Mouse (Mus musculus): ENCODE measurements around the gene Mcf2l. TPM values are rescaled to one million over a fixed set of nuclear protein-coding genes. Genes with fewer than 3 reads are reported as not detected.

Gene Mcf2l
- total RNA-seq, 2 experiments from 2014 or later, result 23.7 to 57.8 TPM

DNA sequence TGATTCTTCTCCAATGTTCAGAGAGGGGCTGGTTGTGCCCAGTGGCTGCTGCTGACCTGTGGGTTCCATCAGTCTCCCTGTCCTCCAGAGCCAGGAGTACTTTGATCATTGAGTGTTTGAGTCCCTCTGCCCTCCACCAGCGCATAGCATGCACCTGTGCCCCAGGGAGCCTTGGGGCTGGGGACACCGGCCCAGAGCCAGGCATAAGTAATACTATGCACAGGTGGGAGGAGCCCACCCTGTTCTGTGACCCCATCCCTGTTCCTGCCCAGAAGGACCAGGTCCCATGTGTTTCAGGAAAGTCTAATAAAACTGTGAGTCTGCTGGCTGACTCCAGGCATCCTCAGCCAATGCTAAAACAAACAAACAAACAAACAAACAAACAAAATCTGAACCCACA lies 104.7 kb downstream of the Mcf2l start:
- intact Hi-C loops (cut with DNase I; ENCODE audit: low total_unique reads), result no loop called here
- DNase-seq, result no peak

DNA sequence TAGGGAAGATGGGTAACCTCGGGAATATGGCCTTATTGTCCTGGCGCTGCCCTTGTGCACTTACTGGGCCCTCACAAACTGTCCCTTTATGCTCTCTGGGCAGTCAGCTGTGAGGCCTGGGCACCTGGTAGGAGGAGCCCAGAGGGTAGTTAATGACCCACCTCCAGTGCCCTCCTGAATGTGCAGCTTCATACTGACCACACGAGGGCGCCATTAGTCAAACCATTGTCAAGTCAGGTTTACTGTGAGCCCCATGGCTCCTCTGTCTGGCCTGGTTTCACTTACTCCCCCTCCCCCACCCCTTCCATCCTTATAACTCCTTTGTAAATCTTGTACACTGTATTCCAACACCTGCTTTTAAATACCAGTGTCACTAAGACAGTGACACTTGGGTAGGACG lies 105.1 kb downstream of the Mcf2l start:
- peak; percentile 60 for DNase-seq
- intact Hi-C loops (cut with DNase I; ENCODE audit: low total_unique reads), result no loop called here

DNA sequence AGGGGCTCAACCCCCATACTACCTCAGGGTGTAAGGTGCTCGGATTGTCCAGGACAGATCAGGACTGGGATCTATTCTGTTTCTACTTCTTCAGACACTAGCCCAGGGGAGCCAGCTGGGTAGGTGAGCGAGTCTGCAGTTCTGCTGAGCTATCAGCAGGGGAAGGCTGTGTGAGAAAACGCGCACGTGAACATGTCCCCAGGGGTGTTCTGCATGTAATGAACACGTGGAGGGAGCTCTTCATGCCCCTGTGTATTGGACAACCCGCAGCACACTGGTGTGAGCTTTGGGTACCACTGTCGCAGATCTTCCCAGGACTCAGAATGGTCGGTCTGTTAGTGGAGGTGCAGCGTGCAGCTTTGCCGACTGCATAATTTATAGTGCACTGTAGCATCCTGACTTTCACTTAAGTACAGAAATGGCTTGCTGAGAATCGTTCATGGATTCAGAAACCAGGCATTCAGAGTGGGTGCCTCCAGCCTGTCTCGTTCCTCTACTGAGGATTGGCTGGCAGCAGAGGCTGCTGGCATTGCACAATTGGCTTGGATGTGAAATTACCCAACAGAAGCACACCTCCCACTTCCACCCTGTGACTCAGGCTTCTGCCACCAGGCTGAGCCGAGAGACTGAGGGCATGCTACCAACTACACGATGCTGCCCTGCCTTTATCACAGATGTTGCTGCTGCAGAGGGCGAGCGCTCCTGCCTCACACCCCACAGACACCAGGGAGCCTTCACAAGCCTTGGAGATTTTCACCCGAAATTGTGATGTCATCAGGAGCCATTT lies 110.3 kb downstream of the Mcf2l start:
- DNase-seq, result no peak
- intact Hi-C loops (cut with DNase I; ENCODE audit: low total_unique reads), result loop anchor here (5.0 kb wide), 2 partner anchors 118 to 228 kb away; no protein-coding TSS in a partner anchor

DNA sequence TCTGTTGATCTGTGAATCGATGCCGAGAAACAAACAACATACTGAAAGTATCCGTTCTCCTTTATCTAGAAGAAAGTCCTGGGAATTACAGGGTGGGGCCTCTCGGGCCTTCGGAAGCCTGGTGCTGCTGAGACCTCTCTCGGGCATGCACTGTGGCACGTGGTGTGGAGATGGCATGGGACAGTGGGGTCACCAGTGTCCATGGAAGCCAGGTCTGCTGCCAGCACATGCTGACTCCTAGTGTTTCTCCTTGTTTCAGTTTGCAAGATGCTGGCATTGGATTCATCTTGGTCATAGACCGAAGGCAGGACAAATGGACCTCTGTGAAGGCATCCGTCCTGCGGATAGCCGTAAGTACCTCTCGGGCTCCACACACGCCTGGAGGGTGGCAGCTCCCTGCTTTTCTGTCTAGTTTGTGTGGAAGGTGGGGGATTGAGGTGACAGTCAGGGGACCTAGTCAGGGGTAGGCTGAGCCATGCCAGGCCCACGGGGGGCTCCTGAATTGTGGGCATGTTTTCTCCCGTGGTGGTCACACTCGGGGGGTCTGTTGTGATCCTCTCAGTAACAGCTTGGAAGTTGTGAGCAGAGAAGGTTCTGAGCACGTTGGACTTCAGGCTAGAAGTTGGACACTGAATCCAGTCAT lies 111.1 kb downstream of the Mcf2l start:
- no peak for DNase-seq
- intact Hi-C loops (cut with DNase I; ENCODE audit: low total_unique reads), result loop anchor here (5.0 kb wide), 2 partner anchors 118 to 228 kb away; no protein-coding TSS in a partner anchor

DNA sequence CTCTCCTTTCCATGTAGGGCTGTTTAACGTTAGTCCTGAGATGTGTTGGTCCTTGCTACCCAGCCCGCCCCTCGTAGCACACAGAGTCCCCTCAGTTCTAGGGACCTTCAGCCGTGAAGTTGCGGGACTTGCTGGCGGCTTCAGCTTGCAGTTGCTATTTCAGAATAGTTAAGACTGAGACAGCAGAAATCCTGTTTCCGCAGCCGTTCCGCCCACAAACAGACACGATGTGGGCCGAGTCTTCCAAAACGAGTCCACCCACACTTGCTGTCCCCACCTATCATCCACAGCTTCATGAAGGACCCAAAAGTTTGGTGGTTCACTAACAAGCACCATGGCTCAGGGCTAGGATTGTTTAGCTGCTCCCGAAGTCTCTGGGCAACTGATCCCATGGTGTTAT lies 111.7 kb downstream of the Mcf2l start:
- intact Hi-C loops (cut with DNase I; ENCODE audit: low total_unique reads), result no loop called here
- no peak for DNase-seq

DNA sequence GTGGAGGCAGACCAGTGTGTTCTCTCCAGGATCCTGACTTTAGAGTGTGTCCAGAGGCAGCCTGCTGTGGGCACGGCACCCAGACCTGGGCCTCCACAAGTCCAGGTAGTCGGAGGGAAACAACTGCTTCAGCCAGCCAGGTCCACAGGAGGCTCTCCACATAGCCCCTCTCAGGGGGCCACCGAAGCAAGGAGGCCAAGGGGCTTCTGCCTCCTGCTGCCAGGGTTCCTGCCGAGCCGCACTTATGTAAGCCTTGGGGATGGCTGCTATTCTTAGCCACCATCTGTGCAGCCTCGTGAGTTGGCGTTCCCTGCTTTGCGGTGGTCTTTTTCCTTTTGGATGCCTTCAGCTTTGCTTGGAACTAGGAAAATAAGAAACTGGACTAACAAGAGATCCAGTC lies 114.0 kb downstream of the Mcf2l start:
- intact Hi-C loops (cut with DNase I; ENCODE audit: low total_unique reads), result no loop called here
- no peak for DNase-seq

DNA sequence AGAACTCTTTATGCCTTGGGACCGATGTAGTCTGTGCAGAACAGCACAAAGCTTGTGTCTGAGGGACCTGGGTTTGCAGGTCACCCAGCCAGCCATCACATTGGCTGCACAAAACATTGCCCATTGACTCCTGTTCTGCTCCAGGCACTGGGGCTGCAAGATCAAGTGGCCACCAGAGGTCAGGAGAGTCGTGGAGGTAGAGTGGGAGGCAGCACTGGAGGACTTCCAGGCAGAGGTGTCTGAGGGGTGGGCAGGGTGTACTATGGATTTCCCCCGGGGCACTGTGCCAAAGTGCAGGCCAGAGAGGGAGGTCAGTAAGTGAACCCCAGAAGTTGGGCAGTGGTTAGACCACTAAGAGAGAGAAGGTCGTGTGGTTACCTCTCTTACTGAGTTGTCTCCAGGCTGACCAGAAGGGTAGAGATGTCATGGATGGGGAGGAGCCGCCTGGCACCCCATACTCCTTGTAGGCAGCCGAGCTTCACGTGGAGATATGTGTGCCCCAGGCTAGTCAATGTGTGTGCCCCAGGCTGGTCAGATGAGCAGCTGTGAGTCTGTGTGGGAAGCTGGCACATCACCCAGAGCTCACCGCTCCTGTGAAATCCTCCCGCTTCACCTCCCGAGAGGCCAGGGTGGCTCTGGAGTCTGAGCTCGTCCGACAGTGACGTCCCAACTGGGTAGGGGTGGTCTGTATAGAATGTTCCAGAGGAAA lies 115.3 kb downstream of the Mcf2l start:
- intact Hi-C loops (cut with DNase I; ENCODE audit: low total_unique reads), result no loop called here
- no peak for DNase-seq

DNA sequence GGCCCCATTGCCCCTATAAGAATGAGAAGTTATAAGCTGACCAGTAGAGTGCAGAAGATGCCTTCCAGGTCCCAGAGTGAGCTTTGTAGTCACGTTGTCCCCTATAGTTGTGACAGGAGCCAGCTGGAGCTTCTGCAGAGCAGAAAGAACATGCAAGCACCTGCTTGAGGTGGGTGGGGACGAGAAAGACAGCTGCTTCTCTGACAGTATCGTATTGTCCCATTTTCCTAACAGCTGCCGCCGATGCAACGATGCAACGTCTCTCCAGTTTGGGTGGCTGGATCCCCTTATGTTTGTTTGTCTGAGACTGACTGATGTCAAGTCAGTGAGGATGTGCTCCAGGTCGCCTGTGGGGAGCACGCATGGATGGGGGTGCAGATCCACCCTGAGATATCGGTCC lies 117.8 kb downstream of the Mcf2l start:
- intact Hi-C loops (cut with DNase I; ENCODE audit: low total_unique reads), result no loop called here
- no peak for DNase-seq

DNA sequence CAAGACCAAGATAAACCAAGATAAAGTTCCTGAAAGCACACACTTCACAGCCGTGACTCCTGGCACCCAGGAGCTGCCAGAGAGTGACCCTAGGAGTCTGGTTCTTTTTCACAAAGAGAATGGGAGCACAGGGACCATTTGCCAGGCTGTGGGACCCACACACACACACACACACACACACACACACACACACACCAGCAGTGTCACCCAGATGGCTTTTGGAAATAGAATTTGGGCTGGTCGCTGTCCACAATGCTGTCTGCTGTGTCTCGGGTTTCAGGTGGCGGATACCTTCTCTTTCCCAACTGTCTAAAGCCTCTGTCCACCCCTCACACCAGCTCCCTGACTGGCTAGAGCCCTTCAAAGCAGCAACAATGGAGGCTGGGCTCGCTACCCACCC lies 120.9 kb downstream of the Mcf2l start:
- no peak for DNase-seq
- intact Hi-C loops (cut with DNase I; ENCODE audit: low total_unique reads), result no loop called here

DNA sequence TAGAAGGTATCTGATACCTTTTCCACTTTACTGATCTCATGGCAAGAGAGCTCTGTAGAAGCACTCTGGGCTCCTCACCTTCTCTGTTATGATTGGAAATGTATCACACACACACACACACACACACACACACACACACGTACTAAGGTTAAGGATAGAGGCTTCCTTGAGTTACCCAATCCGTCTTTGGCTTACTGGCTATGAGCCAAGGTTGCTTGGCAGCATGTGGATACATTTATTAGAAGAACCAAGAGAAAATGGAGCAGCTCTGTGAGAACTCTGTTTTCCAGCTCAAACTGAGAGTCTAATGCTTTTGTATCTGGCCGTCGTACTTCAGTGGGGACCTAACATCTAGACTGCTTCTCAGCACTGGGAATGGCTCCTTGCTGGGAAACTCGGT lies 121.9 kb downstream of the Mcf2l start:
- no peak for DNase-seq

DNA sequence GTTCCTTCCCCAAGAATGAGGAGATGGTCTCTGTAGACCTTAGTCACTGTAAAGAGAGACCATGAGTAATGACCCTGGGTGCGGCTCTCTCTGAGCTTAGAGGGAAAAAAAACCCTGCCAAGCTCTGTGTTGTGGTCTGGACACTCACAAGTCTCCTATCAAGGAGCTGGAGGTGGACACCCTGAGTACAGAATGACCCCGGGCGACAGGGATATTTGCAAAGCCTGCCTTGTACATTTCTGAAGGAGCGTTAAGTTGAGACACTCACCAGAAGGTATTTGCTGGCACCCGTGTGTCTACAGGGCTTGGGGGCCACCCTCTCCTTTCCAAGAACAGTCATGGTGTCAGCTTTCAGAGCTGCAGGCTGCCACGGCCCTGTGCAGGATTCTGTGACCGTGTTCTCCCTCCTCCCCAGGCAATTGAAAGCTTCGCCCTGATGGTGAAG lies 123.2 kb downstream of the Mcf2l start:
- intact Hi-C loops (cut with DNase I; ENCODE audit: low total_unique reads), result no loop called here
- peak; percentile 48 for DNase-seq

More for the DNA sequence above, 121.9 kb downstream of the Mcf2l start:
- intact Hi-C loops (cut with DNase I; ENCODE audit: low total_unique reads), result no loop called here

DNA sequence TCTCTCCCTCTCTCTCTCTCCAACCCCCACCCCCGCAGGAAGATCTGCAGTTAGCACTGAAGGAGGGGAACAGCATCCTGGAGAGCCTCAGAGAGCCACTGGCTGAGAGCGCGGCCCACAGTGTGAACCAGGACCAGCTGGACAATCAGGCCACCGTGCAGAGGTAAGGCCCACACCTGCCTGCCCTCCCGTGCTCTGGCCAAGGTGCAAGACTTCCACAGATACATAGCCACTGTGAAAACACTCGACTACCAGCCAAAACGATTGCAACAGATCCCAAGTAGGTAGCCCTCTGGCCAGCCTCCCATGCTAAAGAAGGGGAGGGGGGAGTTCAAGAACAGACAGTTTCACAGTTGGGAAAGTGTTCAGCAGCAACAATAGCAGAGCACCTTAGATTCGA lies 124.7 kb downstream of the Mcf2l start:
- DNase-seq, result no peak
- intact Hi-C loops (cut with DNase I; ENCODE audit: low total_unique reads), result no loop called here

DNA sequence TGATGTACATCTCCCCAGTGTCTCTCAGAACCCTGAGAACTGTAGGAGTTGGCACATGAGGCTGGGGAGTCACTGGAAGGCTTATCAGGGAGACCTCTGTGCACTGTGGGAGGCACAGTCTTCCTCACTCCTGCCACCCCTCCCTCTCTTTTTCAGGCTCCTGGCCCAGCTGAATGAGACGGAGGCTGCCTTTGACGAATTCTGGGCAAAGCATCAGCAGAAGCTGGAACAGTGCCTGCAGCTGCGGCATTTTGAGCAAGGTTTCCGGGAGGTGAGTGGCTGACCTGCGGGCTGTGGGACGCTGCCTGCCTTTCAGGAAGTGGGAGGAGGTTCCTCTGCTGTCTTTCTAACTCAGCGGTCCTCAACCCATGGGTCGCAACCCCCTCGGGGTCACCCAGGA lies 126.2 kb downstream of the Mcf2l start:
- no peak for DNase-seq
- intact Hi-C loops (cut with DNase I; ENCODE audit: low total_unique reads), result no loop called here

DNA sequence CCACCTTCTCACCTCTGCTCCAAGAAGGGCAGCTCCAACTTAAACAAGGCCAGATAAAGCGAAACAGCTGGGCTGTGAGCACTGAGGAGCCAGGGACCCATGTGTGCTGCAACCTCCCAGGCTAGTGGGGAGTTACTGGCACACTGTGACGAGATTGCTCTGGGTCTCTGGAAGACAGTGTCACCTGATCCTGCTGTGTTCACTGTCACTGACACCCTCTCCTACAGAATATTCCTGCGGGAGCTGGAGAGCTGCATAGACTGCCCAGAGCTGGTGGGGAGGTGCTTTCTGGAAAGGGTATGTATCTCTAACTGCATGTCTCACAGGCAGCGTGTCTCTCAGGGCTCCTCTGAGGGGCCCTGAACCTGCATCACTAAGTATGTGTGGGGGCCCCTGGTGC lies 133.9 kb downstream of the Mcf2l start:
- intact Hi-C loops (cut with DNase I; ENCODE audit: low total_unique reads), result no loop called here
- no peak for DNase-seq

DNA sequence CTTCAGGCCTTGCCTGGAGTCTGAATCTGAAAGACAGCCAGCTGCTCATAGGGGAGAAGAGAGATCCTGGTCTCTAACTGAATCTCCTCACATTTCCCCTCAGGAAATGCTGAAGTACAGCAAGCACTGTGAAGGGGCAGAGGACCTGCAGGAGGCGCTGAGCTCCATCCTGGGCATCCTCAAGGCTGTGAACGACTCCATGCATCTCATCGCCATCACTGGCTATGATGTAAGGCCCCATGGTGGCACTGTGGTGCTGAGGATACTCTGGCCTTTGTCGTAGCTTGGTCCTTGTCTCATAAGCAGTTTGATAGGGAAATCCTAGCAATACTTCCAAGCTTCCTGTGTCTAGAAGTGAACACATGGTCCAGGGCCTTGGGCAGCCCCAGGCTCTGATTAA lies 136.7 kb downstream of the Mcf2l start:
- DNase-seq, result no peak

DNA sequence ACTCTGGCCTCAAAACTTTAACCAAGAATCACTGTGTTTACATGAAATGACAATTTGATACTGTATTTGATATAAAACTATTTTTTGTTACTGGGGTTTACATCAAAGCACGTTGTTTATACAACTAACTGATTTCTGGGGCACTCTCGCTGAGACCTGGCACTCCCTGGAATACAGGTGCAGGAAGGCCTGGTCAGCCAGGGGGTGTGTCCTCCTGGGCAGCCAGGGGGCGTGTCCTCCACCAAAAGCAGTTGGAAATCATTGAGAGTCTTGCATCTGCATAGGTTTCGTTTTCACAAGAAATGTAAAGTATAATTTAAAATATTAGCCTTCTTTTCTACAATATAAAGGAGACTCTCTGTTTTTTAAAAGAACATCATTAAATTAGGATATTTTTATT lies 146.0 kb downstream of the Mcf2l start:
- intact Hi-C loops (cut with DNase I; ENCODE audit: low total_unique reads), result no loop called here
- DNase-seq, result no peak

More for the DNA sequence above, 136.7 kb downstream of the Mcf2l start:
- intact Hi-C loops (cut with DNase I; ENCODE audit: low total_unique reads), result no loop called here

DNA sequence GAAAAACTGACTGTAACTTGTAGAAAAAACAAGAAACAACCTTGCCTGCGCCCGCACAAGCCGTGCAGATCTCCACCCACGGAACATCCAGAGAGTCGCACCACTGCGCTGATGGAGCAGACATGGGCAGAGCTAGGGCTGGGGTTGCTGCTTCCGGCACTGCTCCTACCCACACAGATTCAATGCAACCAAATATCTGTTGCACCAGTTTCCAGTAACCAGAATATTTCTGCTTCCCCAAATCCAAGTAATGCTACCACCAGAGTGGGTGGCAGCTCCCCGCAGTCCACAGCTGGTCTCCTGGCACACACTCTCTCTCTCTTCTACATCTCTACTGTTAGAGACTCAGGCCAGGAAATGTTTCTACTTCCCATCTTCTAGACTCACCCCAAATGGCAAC lies 148.2 kb downstream of the Mcf2l start:
- intact Hi-C loops (cut with DNase I; ENCODE audit: low total_unique reads), result no loop called here
- no peak for DNase-seq

DNA sequence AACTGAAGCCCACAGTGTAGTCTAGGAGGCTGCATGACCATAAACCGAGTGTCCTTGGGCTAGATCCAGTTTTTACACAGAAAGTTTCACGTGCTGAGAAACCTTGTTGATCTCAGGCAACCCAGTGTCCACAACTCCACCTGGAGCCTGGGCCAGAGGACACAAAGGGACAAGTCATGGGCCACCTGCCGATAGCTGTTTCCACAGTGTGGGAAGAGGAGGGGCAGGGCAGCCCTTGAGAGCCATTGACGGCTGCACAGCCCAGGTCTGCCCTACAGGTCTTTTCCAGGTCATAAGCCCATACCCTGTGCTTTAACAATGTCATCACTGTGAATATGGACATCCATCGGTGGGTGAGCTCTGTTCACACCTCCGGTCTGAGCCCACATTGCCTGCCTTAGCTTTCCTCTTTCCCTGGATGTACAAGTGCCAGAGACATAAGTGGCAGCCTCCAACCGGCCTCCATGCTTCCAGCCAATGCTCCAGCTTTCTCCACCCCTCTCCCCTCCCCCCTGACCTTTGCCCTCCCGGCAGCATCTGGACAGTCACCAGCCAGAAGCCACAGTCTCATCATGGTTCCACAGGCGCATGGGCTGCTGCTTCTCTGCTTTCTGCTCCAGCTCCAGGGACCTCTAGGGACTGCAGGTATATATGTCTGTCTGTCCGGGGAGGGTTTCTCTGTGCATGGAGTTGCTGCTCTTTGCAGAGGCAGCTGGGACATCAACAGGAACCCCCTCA lies 152.1 kb downstream of the Mcf2l start, which contains the start of gene F7:
Gene F7, plus strand, starts transcription at position 548 of the 738 bp plus-strand sequence.
- no peak for DNase-seq
- intact Hi-C loops (cut with DNase I; ENCODE audit: low total_unique reads), result no loop called here

DNA sequence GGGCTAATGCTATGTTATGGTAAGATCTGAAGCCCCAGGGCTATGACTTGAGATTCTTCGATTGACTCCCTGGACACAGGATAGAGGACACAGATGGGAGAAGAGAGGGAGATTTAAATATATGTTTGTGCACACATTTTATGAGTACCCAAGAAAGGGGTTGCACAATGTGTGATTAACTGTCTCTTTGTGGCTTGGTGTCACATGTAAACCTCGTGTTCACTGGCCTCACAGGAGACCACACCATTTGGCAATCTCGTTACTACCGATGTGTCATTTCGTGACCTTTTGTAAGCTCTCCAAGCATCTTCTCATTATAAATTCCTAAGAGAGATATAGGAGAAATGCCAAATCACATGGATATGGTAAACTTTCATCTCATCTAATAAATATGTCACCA lies 154.0 kb downstream of the Mcf2l start:
- intact Hi-C loops (cut with DNase I; ENCODE audit: low total_unique reads), result no loop called here
- DNase-seq, result no peak

DNA sequence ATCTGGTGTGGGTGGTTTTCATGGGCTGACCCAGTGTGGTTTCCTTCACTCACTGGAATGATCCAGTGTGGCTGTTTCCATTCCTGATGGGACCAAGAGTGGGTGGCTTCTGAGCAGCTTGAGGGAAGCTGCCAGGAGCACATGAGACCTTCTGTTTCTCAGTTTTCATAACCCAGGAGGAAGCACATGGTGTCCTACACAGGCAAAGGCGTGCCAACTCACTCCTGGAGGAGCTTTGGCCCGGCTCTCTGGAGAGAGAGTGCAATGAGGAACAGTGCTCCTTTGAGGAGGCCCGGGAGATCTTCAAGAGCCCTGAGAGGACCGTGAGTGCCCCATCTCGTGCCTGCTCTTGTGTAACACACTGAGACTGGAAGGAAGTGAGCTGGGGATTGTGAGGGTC lies 154.9 kb downstream of the Mcf2l start:
- DNase-seq, result no peak
- intact Hi-C loops (cut with DNase I; ENCODE audit: low total_unique reads), result no loop called here
